16 mouse cellular contexts compared by ENCODE assay signal in genomic region chr3:153432053-153432816, GRCm38 (mm10).
DNase-seq lines count a peak whose midpoint lies in the region; ATAC-seq lines count a peak whose summit lies in the region.
"Had no signal": no experiment of that assay in that cellular context is flagged by ENCODE, and none has a peak within 500 bp of the region (broad histone marks: within the 10 kb centered on the region; RNA-seq: fewer than 3 reads in every experiment).

No protein-coding gene starts in this region.

- H3K4me3 ChIP-seq in kidney, embryonic 15.5 days (replicated peaks) = no peak overlapping the region
- no peak overlapping the region for H3K4me3 ChIP-seq in embryonic facial prominence, embryonic 13.5 days
- no peak overlapping the region for H3K4me3 ChIP-seq in intestine, embryonic 15.5 days (replicated peaks)
- H3K4me3 ChIP-seq: embryonic facial prominence, embryonic 15.5 days; heart, adult 2 months; liver, embryonic 12.5 days; lung, embryonic 15.5 days; midbrain, embryonic 15.5 days had no signal

- peak; percentile 18 for DNase-seq in cerebellum, adult 9-11 months
- no peak for DNase-seq in cerebellum, postnatal 4 days (ENCODE audit: low spot score in 2 of 2)
- DNase-seq in kidney, postnatal 10 days = no peak
- peak; percentile 35 for DNase-seq in brain, adult 2 months (ENCODE audit: low read depth, low spot score)
- no peak for DNase-seq in lung, postnatal 4 days
- DNase-seq: adrenal gland, adult 8-10 months; gastrocnemius, postnatal 14 days; heart, adult 2 months; kidney, adult 2 months had no signal

- H3K27ac ChIP-seq in kidney, embryonic 15.5 days = peak overlapping the region; percentile 34
- peak overlapping the region; percentile 7; the same call in 1 of the 2 replicates for H3K27ac ChIP-seq in embryonic facial prominence, embryonic 13.5 days
- no peak overlapping the region for H3K27ac ChIP-seq in intestine, embryonic 15.5 days
- H3K27ac ChIP-seq: embryonic facial prominence, embryonic 15.5 days; heart, adult 2 months; liver, embryonic 12.5 days; lung, embryonic 15.5 days; midbrain, embryonic 15.5 days had no signal

- H3K4me2 ChIP-seq in kidney, embryonic 15.5 days = no peak overlapping the region
- no peak overlapping the region for H3K4me2 ChIP-seq in embryonic facial prominence, embryonic 13.5 days
- no peak overlapping the region for H3K4me2 ChIP-seq in intestine, embryonic 15.5 days (replicated peaks)
- H3K4me2 ChIP-seq: embryonic facial prominence, embryonic 15.5 days; liver, embryonic 12.5 days; lung, embryonic 15.5 days; midbrain, embryonic 15.5 days had no signal

- H3K27me3 ChIP-seq in kidney, embryonic 15.5 days = no peaks in the 10 kb centered on the region
- no peaks in the 10 kb centered on the region for H3K27me3 ChIP-seq in embryonic facial prominence, embryonic 13.5 days
- no peaks in the 10 kb centered on the region for H3K27me3 ChIP-seq in intestine, embryonic 15.5 days (replicated peaks)
- H3K27me3 ChIP-seq: embryonic facial prominence, embryonic 15.5 days; liver, embryonic 12.5 days; lung, embryonic 15.5 days; midbrain, embryonic 15.5 days had no signal

- no peaks in the 10 kb centered on the region for H3K36me3 ChIP-seq in kidney, embryonic 15.5 days
- no peaks in the 10 kb centered on the region for H3K36me3 ChIP-seq in embryonic facial prominence, embryonic 13.5 days
- no peaks in the 10 kb centered on the region for H3K36me3 ChIP-seq in intestine, embryonic 15.5 days
- H3K36me3 ChIP-seq: embryonic facial prominence, embryonic 15.5 days; liver, embryonic 12.5 days; lung, embryonic 15.5 days; midbrain, embryonic 15.5 days had no signal

- H3K9me3 ChIP-seq in kidney, embryonic 15.5 days (replicated peaks) = no peaks in the 10 kb centered on the region
- H3K9me3 ChIP-seq in embryonic facial prominence, embryonic 13.5 days = no peaks in the 10 kb centered on the region
- H3K9me3 ChIP-seq in intestine, embryonic 15.5 days = no peaks in the 10 kb centered on the region
- H3K9me3 ChIP-seq: embryonic facial prominence, embryonic 15.5 days; liver, embryonic 12.5 days; lung, embryonic 15.5 days; midbrain, embryonic 15.5 days had no signal

- no peak for ATAC-seq in kidney, embryonic 15.5 days (replicated peaks; ENCODE audit: low FRiP score)
- no peak for ATAC-seq in embryonic facial prominence, embryonic 13.5 days (ENCODE audit: insufficient number of reproducible peaks, insufficient read depth, low FRiP score, low TSS enrichment, low read depth)
- ATAC-seq in intestine, embryonic 15.5 days = no peak
- ATAC-seq: liver, embryonic 12.5 days; midbrain, embryonic 15.5 days had no signal

- WGBS in kidney, embryonic 15.5 days = 90% methylated on average over 6 of the region's 6 CpGs
- WGBS in embryonic facial prominence, embryonic 13.5 days = 83% methylated on average over 6 of the region's 6 CpGs
- WGBS in intestine, embryonic 15.5 days = 84% methylated on average over 6 of the region's 6 CpGs

- no peak overlapping the region for H3K9ac ChIP-seq in kidney, embryonic 15.5 days
- no peak overlapping the region for H3K9ac ChIP-seq in embryonic facial prominence, embryonic 13.5 days
- no peak overlapping the region for H3K9ac ChIP-seq in intestine, embryonic 15.5 days
- H3K9ac ChIP-seq: embryonic facial prominence, embryonic 15.5 days; liver, embryonic 12.5 days; lung, embryonic 15.5 days; midbrain, embryonic 15.5 days had no signal

- H3K4me1 ChIP-seq in kidney, embryonic 15.5 days = peaks cover 17% of the 10 kb centered on the region
- H3K4me1 ChIP-seq in embryonic facial prominence, embryonic 13.5 days = peaks cover 16% of the 10 kb centered on the region
- H3K4me1 ChIP-seq in intestine, embryonic 15.5 days (replicated peaks) = no peaks in the 10 kb centered on the region
- H3K4me1 ChIP-seq: lung, embryonic 15.5 days had no signal

Comparison
In these comparisons a context has a peak if more than half of its experiments do, and no peak if none do; other contexts are left out.
1. DNase-seq: peak in cerebellum, adult 9-11 months (single experiment) and brain, adult 2 months (single experiment); none in cerebellum, postnatal 4 days (0 of 2), kidney, postnatal 10 days (single experiment) and lung, postnatal 4 days (0 of 2).